Mouse (Mus musculus) limb, embryonic 10.5 days (tissue): ENCODE measurements around the gene Gm47841. TPM values are rescaled to one million over a fixed set of nuclear protein-coding genes. Genes with fewer than 3 reads are reported as not detected.

Experiments used
- DNase-seq: peaks from one replicate; pipeline ENCODE4 v3.0.0-alpha.2; 2017; ENCODE audit warnings: low spot score
- H3K27ac ChIP-seq: fragments of 300-500 bp; sonication (generic); 2 replicates; pipeline ENCODE4 v1.5.1; 2016; ENCODE audit warnings: mild to moderate bottlenecking
- H3K27me3 ChIP-seq: fragments of 300-500 bp; sonication (generic); 2 replicates; pipeline ENCODE4 v1.6.1; 2016; ENCODE audit warnings: low read depth, mild to moderate bottlenecking; ENCODE audit not compliant: poor library complexity, severe bottlenecking
- H3K36me3 ChIP-seq: fragments of 300-500 bp; sonication (generic); 2 replicates; pipeline ENCODE4 v1.6.1; 2016; ENCODE audit warnings: mild to moderate bottlenecking, moderate library complexity
- H3K4me1 ChIP-seq: fragments of 300-500 bp; sonication (generic); 2 replicates; pipeline ENCODE4 v1.6.1; 2016
- H3K4me3 ChIP-seq: fragments of 300-500 bp; sonication (generic); 2 replicates; pipeline ENCODE4 v1.5.1; 2016; ENCODE audit warnings: mild to moderate bottlenecking, moderate library complexity
- H3K9me3 ChIP-seq: fragments of 300-500 bp; sonication (generic); replicated peaks from 2 replicates; pipeline ENCODE4 v1.6.1; 2016; ENCODE audit warnings: mild to moderate bottlenecking
- WGBS: fragments of 180-500 bp; shearing (Covaris S2); methylation state at CpG from one replicate; pipeline ENCODE4 v1.1.7; 2016; 5-methylcytosine and 5-hydroxymethylcytosine counted together
- polyA plus RNA-seq: library from polyadenylated mRNA; unstranded; fragments of >200 nt; fragmentation: Nextera tagmentation; extraction: Ambion mirVana; gene quantifications from 2 replicates; pipeline ENCODE4 v1.2.1, GENCODE M21; 2016

The Gm47841 gene
- polyA plus RNA-seq, 1 experiment from 2014 or later: not detected

- DNase-seq: peak; percentile 62
- Histone ChIP-seq H3K27me3 (peaks cover 17% of the 10 kb centered on the region), H3K4me3 (peak overlapping the region; percentile 55), H3K36me3 (no peaks in the 10 kb centered on the region), H3K4me1 (peaks cover 12% of the 10 kb centered on the region), H3K9me3 (no peaks in the 10 kb centered on the region), H3K27ac (peak overlapping the region; percentile 51)
- whole genome bisulfite sequencing: 14% methylated on average over 14 of the region's 15 CpGs
These were observed 40.8 kb downstream of the Gm47841 start for GRCm38 (mm10) chr15:101006251-101007040.

- WGBS: 87% methylated on average over 8 of the region's 8 CpGs
- Histone ChIP-seq H3K9me3 (no peaks in the 10 kb centered on the region), H3K27ac (no peak overlapping the region), H3K4me1 (peaks cover 12% of the 10 kb centered on the region), H3K36me3 (no peaks in the 10 kb centered on the region), H3K27me3 (peaks cover 17% of the 10 kb centered on the region), H3K4me3 (no peak overlapping the region)
- no peak for DNase-seq
These were observed 41.5 kb downstream of the Gm47841 start for GRCm38 (mm10) chr15:101005717-101006116.

GRCm38 (mm10) chr15:101004538-101004937 is 42.7 kb downstream of the Gm47841 start:
- no peak overlapping the region for H3K27ac ChIP-seq
- no peak for DNase-seq
- H3K27me3 ChIP-seq: peaks cover 17% of the 10 kb centered on the region
- H3K36me3 ChIP-seq: no peaks in the 10 kb centered on the region
- H3K4me1 ChIP-seq: peaks cover 12% of the 10 kb centered on the region
- WGBS: 62% methylated on average over 3 of the region's 3 CpGs
- H3K4me3 ChIP-seq: no peak overlapping the region
- no peaks in the 10 kb centered on the region for H3K9me3 ChIP-seq

- DNase-seq: no peak
- no peak overlapping the region for H3K27ac ChIP-seq
- H3K4me3 ChIP-seq: no peak overlapping the region
- H3K4me1 ChIP-seq: peaks cover 11% of the 10 kb centered on the region
- no peaks in the 10 kb centered on the region for H3K9me3 ChIP-seq
- WGBS: 91% methylated on average over 3 of the region's 3 CpGs
- peaks cover 14% of the 10 kb centered on the region for H3K27me3 ChIP-seq
- H3K36me3 ChIP-seq: no peaks in the 10 kb centered on the region
These were observed 44.7 kb downstream of the Gm47841 start for GRCm38 (mm10) chr15:101002466-101002865.

GRCm38 (mm10) chr15:101001685-101002084 is 45.5 kb downstream of the Gm47841 start:
- Histone ChIP-seq H3K9me3 (no peaks in the 10 kb centered on the region), H3K27me3 (peaks cover 17% of the 10 kb centered on the region), H3K36me3 (no peaks in the 10 kb centered on the region), H3K27ac (no peak overlapping the region), H3K4me3 (no peak overlapping the region), H3K4me1 (peaks cover 3% of the 10 kb centered on the region)
- no peak for DNase-seq
- WGBS: 94% methylated on average over 1 of the region's 1 CpGs

GRCm38 (mm10) chr15:100997090-100997489 is 50.1 kb downstream of the Gm47841 start:
- no peaks in the 10 kb centered on the region for H3K36me3 ChIP-seq

More at GRCm38 (mm10) chr15:100997090-100997489, 50.1 kb downstream of the Gm47841 start:
- no peak for DNase-seq
- Histone ChIP-seq H3K9me3 (no peaks in the 10 kb centered on the region), H3K27me3 (peaks cover 6% of the 10 kb centered on the region; the same call in 1 of the 2 replicates), H3K4me3 (no peak overlapping the region), H3K4me1 (no peaks in the 10 kb centered on the region), H3K27ac (no peak overlapping the region)
- WGBS: 39% methylated on average over 4 of the region's 4 CpGs

Other genes with a start within 250 kb of the Gm47841 start
- 3.9 and 4.3 TPM in 2 replicates for gene Scn8a, start 177.5 kb downstream of the Gm47841 start, polyA plus RNA-seq
- gene Fignl2, start 31.2 kb upstream of the Gm47841 start, polyA plus RNA-seq: 0.98 and 1.9 TPM in 2 replicates
- not detected in 2 replicates for gene Ankrd33, start 68.4 kb upstream of the Gm47841 start, polyA plus RNA-seq
- gene Acvrl1, start 81.1 kb upstream of the Gm47841 start, polyA plus RNA-seq: 7.2 and 8.3 TPM in 2 replicates
- gene Acvr1b, start 126.7 kb upstream of the Gm47841 start, polyA plus RNA-seq: 5.0 and 5.7 TPM in 2 replicates
- 5.4 and 6.9 TPM in 2 replicates for gene Grasp, start 176.8 kb upstream of the Gm47841 start, polyA plus RNA-seq
- 4.1 and 7.1 TPM in 2 replicates for gene Nr4a1, start 206.9 kb upstream of the Gm47841 start, polyA plus RNA-seq
- gene Atg101, start 236.9 kb upstream of the Gm47841 start, polyA plus RNA-seq: 92.3 and 97.5 TPM in 2 replicates
- 1.8 and 4.1 TPM in 2 replicates for gene 6030408B16Rik, start 245.8 kb upstream of the Gm47841 start, polyA plus RNA-seq